Mouse (Mus musculus): Measurements from ENCODE around the gene Pomp.

Pomp gene

GRCm38 (mm10) chr5:147902008-147902757 lies 41.9 kb downstream of the Pomp start:
- no peak for DNase-seq (ENCODE audit: low spot score)

- DNase-seq (ENCODE audit: low spot score) = no peak
These were observed 42.9 kb downstream of the Pomp start for GRCm38 (mm10) chr5:147903166-147903565.

- no peak for DNase-seq (ENCODE audit: low spot score)
These were observed 46.9 kb downstream of the Pomp start for GRCm38 (mm10) chr5:147907144-147907543.

GRCm38 (mm10) chr5:147907851-147908250 lies 47.6 kb downstream of the Pomp start:
- no peak for DNase-seq (ENCODE audit: low spot score)

- DNase-seq (ENCODE audit: low spot score) = no peak
These were observed 50.7 kb downstream of the Pomp start for GRCm38 (mm10) chr5:147910807-147911509.

- DNase-seq (ENCODE audit: low spot score) = no peak
These were observed 51.5 kb downstream of the Pomp start for GRCm38 (mm10) chr5:147911744-147912143.

- no peak for DNase-seq (ENCODE audit: low spot score)
These were observed 53.1 kb downstream of the Pomp start for GRCm38 (mm10) chr5:147913241-147913842.

GRCm38 (mm10) chr5:147915038-147915566 lies 54.8 kb downstream of the Pomp start:
- DNase-seq (ENCODE audit: low spot score) = no peak

- DNase-seq (ENCODE audit: low spot score) = no peak
These were observed 55.9 kb downstream of the Pomp start for GRCm38 (mm10) chr5:147916171-147916570.

GRCm38 (mm10) chr5:147918044-147918846 lies 58.0 kb downstream of the Pomp start:
- DNase-seq (ENCODE audit: low spot score) = no peak

GRCm38 (mm10) chr5:147924621-147925020 lies 64.4 kb downstream of the Pomp start:
- DNase-seq (ENCODE audit: low spot score) = no peak
